Mouse (Mus musculus) MN1 (cell line): ENCODE data around the gene 1700056E22Rik.

Experiments
- DNase-seq: peaks from one replicate; pipeline ENCODE4 v3.0.0-alpha.2; 2016; ENCODE audit warnings: low spot score

The 1700056E22Rik gene

DNA sequence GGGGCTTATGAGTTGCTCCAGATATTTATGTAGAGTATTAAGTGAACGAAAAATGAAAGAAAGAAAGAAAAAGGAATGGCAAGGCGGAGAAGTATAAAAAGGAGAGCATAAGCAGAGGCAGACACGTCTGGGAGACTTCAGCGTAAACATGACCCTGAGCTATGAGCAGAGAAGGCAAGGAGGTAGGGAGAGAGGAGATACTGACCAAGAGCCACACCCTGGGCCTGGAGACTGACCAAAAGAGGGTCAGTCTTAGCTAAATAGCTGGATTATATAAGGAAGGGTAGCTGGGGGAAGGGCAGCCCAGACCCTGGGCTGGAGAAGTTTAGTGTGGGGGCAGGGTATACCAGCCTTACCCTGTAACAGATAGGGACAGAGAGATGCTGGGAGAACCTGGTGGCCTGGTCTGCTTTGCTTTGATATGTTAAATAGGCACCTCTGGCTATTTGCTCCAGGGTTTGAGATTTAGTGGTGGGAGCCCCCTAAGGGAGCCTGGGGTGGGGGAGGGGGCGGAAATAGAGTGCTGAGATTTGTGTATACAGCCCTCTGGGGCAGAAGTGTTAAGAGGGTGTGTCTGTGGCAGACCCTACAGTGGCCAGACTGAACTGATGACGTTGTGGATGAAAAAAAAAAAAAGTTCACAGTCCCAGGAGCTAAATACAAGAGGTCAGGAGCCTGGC, 14.9 kb downstream of the 1700056E22Rik start:
- no peak for DNase-seq

DNA sequence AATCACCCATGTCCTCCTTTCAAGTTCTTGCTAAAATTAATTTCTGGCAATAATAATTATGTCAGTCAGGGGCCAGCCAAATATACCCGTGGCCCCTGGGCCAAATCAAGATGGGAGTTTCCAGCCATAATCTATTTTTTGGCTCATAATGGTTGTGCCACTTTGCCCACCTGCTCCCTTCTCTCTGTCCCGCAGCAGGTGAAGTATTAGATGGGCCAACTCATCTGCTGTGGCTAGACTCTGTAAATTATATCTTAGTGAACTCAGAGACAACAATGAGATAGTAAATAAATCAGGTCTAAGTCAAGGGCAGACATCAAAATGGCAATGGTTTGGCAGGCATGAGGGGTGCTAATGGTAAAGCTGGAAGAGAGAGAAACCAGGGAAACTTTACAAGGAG, 16.5 kb downstream of the 1700056E22Rik start:
- no peak for DNase-seq

DNA sequence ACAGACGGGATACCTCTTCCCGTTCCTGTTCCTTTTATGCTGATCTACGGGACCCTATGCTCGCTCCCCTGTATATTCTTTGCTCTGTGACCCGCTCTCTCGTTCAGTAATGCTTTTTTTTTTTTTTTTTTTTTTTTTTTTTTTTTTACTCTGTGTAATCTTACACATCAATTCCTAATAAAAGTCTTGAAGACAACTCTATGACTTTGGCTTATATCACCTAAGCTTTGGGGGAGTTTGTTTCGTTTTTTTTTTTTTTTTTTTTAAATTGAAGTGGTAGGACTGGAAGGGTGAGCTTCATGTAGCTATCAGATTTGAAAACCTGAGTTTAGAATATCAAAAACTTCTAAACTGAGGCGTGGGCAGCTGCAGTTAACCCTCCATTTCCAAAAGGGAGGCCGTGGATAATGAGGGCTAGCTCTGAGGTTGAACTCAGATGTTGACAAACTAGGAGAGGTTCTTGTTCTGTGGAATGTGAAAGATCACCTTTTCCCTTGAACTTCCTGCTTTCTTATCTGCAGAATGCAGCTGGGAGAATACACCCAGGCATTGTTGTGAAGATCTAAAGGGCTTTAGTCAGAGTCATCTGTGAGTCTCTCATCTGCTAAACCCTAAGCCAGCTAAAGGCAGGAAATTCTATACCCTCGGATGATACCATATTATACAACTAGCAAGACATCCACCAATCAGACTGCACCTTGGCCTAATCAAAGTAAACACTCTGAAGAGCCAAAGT, 17.9 kb downstream of the 1700056E22Rik start:
- DNase-seq = no peak

DNA sequence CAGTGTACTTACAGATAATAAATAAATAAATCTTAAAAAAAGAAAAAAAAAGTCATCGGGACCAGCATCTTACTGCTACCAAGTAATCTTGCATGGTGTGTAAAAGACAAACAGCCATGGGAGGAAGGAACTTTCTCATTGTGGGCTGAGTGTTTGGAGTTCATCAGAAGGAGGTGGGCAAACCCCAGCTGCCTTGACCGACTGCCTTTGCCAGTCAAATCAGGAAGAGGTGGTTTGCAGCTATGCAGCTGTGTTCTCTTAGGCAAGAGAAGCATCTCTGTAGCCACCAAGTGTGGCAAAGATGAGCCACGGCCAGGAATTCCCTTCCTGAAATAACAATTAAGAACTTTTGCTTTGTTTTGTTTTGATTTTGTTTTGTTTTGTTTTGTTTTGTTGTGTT, 20.0 kb downstream of the 1700056E22Rik start:
- no peak for DNase-seq

DNA sequence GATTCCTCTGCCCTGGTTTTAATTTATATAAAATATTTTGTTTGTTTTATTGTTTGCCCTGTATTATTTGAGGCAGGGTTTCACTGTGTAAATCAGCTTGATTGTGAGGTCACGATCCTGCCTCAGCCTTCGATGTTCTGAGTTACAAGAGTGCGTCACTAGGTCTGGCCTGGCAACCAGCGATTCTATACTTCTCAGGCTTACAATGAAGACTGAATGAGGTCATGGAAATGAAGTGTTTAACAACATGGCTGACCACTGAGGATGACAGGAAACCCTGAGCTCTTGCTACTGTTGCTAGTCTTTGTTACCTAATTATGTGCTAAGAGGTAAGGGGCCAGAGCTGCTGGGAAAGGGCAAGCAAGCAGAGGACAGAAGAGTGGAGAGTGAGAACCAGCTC, 21.0 kb downstream of the 1700056E22Rik start, which contains the start of gene Dusp10:
Dusp10 (plus strand) TSS at position 197 of the 400 bp plus-strand sequence.
- DNase-seq = no peak

DNA sequence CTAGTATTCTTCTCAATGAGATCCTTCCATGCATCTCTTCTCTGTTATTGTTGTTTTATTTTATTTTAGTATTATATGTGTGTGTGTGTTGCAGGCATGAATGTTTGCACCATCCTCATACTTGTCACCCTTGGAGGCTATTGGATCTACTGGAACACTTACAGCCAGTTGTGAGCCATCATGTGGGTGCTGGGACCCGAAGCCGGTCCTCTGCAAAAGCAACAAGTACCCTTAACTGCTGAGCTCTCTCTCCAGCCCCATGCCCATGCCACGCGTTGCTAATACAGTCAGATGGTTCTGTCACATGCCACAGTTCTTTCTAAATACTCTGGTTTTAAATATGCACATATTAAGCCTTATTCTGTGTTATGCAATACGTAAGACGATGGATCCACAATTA, 22.8 kb downstream of the 1700056E22Rik start:
- no peak for DNase-seq

DNA sequence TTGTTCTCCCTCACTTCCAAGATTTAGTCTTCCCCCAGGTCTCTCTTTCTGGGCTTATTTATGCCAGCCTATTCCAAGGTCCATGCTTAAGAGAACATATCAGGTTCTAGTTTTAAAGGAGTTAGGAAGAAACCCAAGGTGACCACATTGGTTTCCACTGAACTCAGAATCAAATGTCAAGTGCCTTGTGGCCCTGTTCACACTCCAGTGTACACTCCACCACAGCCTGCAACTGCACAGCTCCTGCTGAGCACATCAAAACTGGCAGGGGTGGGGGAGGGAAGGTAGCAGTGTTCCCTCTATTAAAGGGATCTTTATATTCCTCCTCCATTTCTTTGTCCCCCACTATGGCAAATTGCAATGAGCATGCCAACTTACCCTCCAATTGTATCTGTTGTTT, 28.0 kb downstream of the 1700056E22Rik start:
- no peak for DNase-seq

DNA sequence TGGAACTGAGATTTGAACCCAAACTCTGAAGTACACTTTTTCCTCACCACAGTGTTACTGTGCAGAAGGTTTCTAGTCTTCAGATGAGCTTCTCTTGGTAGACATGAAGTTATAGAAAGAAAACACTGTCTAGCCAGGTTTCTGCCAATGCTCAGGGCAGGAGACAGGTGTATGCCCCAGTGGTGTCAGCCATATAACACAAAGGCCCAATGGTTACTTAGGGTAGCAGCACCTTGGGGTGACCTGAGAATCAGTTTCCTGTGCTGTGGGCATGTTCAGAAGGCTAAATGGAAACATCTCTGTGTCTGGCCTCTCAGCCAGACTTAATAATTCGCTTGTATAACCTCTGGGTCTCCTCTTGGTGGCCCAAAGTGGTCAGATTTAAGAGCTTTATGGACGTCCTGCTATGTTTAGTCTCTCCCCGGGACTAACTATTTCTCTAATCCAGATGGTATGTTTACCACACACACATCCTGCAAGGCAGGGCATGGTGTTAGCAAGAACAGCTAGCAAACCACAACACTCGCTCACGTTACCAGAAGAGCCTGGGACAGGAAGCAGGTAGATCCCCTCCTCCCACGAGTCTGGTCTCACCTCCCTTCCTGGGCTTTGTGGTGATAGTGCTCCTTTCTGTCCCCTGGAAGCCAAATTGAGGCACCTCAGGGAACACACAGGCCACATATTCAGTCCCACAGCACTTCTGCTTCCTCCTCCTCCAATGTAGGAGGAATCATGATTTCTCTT, 28.6 kb downstream of the 1700056E22Rik start:
- no peak for DNase-seq

DNA sequence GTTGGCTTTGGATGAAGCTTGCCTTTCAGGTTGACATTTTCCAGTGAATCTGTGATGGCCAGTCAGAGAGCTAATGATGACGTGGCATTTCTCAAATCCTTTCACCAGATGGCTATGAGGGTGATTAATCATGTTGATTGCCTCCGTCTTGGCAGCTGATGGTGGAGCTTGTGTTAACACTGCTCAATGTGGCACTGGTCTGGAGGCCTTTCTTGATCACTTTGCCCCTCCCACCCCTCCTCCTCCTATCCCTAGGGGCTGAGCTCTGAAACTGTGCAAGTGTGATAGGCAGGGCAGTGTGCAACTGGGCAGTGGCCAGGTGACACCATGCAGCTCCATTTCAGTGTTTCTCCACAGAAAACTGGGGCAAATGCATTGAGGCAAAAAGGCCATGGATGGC, 29.8 kb downstream of the 1700056E22Rik start:
- DNase-seq = peak; percentile 80

DNA sequence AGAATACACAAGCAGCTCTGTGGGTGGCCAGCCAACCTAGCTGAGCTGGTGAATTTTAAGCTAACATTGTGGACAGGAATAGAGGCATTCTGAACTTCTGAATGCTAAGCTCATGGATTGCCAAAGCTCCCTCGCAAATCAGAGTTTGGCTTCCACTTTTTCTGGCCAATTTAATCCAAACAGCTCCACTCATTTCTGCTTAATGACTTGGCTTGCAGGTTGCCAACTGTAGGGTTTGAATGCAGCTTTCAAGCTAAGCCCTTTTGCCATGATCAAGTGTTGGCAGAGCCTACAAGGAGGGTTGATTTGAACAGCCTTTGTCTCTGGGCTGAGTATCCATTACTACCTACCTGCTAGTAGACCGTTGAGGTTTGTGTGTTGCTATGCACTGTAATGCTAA, 31.6 kb downstream of the 1700056E22Rik start:
- no peak for DNase-seq

DNA sequence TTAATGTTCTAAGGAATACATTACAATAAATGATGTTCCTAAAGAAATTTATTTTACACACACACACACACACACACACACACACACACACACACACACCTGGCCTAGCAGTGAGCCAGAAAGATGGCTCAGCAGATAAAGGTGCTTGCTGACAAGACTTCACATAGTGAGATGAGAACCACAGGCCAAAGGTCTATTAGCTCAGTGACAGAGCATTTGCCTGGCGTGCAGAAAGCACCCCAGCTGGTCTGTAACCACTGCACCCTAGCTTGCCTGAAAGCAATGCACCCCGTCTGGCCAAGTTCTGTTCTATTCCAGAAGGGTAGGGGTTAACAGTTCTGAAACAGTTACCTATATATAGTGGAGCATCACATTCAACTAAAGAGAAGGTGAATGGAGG, 36.9 kb downstream of the 1700056E22Rik start:
- DNase-seq = no peak

DNA sequence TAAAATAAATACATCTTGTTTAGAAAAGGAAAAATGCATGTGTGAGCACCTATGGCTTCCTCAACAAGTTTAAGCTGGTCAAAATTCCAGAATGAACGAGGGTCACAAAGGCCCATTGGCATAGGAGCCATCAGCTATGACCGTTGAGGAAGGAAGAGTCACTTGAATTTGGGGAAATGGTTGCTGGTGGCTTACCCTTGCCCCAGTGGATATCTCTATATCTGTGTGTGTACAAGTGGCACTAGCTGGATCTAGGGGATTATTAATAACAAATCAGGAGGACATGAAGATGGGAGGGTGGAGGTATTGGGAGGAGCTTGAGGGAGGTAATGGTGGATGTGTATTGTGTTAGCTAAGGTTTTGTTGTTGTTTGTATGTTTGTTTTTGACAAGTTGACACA, 42.2 kb downstream of the 1700056E22Rik start:
- DNase-seq = no peak

DNA sequence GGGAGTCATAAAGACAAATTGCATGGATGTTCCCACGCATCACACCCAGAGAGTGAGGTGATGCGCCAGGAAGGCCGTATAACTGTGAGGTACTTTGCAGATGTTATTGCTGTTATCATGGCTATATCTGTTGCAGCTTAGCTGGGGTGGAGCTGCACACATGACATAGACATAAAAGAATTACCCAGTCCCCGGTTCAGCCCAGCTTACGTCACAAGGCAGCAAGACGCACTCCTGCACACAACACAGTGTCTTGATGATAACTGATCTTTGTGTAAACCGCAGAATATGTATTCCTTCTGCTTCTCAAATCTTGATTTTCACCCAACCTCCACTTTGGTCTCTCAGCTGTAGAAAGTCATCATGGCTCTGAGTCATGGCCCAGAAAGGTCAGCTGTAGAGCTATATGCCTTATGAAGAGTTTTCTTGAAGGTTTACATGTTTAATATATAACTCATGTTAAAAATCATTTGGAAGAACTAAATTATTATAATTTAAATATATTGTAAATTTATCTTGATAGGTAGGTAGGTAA, 46.3 kb downstream of the 1700056E22Rik start:
- DNase-seq = no peak
